ENCODE assay signal across 17 mouse cellular contexts in genomic region chr2:128930704-128931103, GRCm38 (mm10).
"Had no signal": no experiment of that assay in that cellular context is flagged by ENCODE, and none has a peak within 500 bp of the region (broad histone marks: within the 10 kb centered on the region; RNA-seq: fewer than 3 reads in every experiment).

No protein-coding gene starts in this region.

- H3K4me3 ChIP-seq: midbrain, embryonic 10.5 days; midbrain, embryonic 12.5 days; neural tube, embryonic 12.5 days had no signal

- H3K27ac ChIP-seq: liver, embryonic 14.5 days; midbrain, embryonic 10.5 days; midbrain, embryonic 12.5 days; neural tube, embryonic 12.5 days had no signal

- H3K9ac ChIP-seq: liver, embryonic 14.5 days; lung, embryonic 14.5 days; midbrain, embryonic 12.5 days; neural tube, embryonic 12.5 days had no signal

- H3K4me2 ChIP-seq: lung, embryonic 14.5 days; midbrain, embryonic 12.5 days; neural tube, embryonic 12.5 days had no signal

- H3K27me3 ChIP-seq: midbrain, embryonic 12.5 days; neural tube, embryonic 12.5 days had no signal

- H3K4me1 ChIP-seq: midbrain, embryonic 10.5 days; midbrain, embryonic 12.5 days; neural tube, embryonic 12.5 days had no signal

- DNase-seq: lung, adult 18-20 months; lung, embryonic 14.5 days; lung, postnatal 10 days; lung, postnatal 4 days; midbrain, embryonic 14.5 days; retina, postnatal 1 day; right cerebral cortex, adult 18-20 months; right cerebral cortex, postnatal 25 days; right cerebral cortex, postnatal 4 days; spleen, adult 18-20 months; thymus, adult 18-20 months; thymus, postnatal 14 days; thymus, postnatal 36 days had no signal

- H3K9me3 ChIP-seq: midbrain, embryonic 10.5 days; midbrain, embryonic 12.5 days; neural tube, embryonic 12.5 days had no signal
